Mouse (Mus musculus) hematopoietic stem cell, adult 5-6 weeks (primary cell): ENCODE measurements around the gene Gtf2h1. TPM values are rescaled to one million over a fixed set of nuclear protein-coding genes. Genes with fewer than 3 reads are reported as not detected.

Source experiments
- total RNA-seq: library from RNA; stranded (forward); fragments of 172-1452, 232-1000 nt; gene quantifications from 2 replicates; pipeline ENCODE4 v1.2.3, GENCODE M21; 2017

The Gtf2h1 gene
- total RNA-seq, 1 experiment from 2014 or later = 92.8 TPM

Other genes starting within 250 kb of the Gtf2h1 start
- 6.6 and 13.7 TPM in 2 replicates for gene Sergef, start 156.3 kb upstream of the Gtf2h1 start, total RNA-seq
- gene Tph1, start 123.6 kb upstream of the Gtf2h1 start, total RNA-seq = not detected in 2 replicates
- 15.9 and 21.5 TPM in 2 replicates for gene Saal1, start 85.4 kb upstream of the Gtf2h1 start, total RNA-seq
- not detected in 2 replicates for gene Saa3, start 80.4 kb upstream of the Gtf2h1 start, total RNA-seq
- gene Saa4, start 63.5 kb upstream of the Gtf2h1 start, total RNA-seq = not detected in 2 replicates
- gene Saa1, start 53.1 kb upstream of the Gtf2h1 start, total RNA-seq = not detected in 2 replicates
- not detected in 2 replicates for gene Saa2, start 44.3 kb upstream of the Gtf2h1 start, total RNA-seq
- 31.6 and 42.5 TPM in 2 replicates for gene Hps5, start within 50 bp of the Gtf2h1 start, total RNA-seq
- gene Ldha, start 45.4 kb downstream of the Gtf2h1 start, total RNA-seq = 290 and 314 TPM in 2 replicates
- gene Ldhc, start 65.1 kb downstream of the Gtf2h1 start, total RNA-seq = 4.6 TPM in 1 of 2 replicates, not detected in the other
- 61.9 and 66.0 TPM in 2 replicates for gene Tsg101, start 123.9 kb downstream of the Gtf2h1 start, total RNA-seq
- 20.8 and 22.5 TPM in 2 replicates for gene Uevld, start 162.4 kb downstream of the Gtf2h1 start, total RNA-seq
- not detected in 2 replicates for gene Gm9999, start 187.5 kb downstream of the Gtf2h1 start, total RNA-seq
- gene Spty2d1, start 212.3 kb downstream of the Gtf2h1 start, total RNA-seq = 42.0 and 43.9 TPM in 2 replicates